Mouse (Mus musculus): ENCODE data around the gene Cacna1a. TPM values are rescaled to one million over a fixed set of nuclear protein-coding genes. Genes with fewer than 3 reads are reported as not detected.

Gene Cacna1a
- polyA plus RNA-seq, 1 experiment: 140 TPM

- Histone ChIP-seq H3K4me1 (ENCODE audit: control insufficient read depth, insufficient read depth, low read length) (peaks cover 2% of the 10 kb centered on the region; the same call in 1 of the 2 replicates), H3K4me3 (ENCODE audit: insufficient read depth, low read length) (no peak overlapping the region), H3K27ac (ENCODE audit: insufficient read depth, low read length) (0 out of 2 replicates have a peak overlapping the region, but pooled peaks have one; percentile 3)
- TF ChIP-seq POLR2A (IDR thresholded peaks at IDR 0.05; ENCODE audit: extremely low read depth, insufficient read depth, low read length) (no peak), CTCF (IDR thresholded peaks at IDR 0.05; ENCODE audit: extremely low read depth, insufficient read depth, low read length) (no peak)
Measured at GRCm38 (mm10) chr8:84634849-84635304, 246.6 kb downstream of the Cacna1a start.

GRCm38 (mm10) chr8:84635397-84636050, 247.3 kb downstream of the Cacna1a start:
- Histone ChIP-seq H3K27ac (ENCODE audit: insufficient read depth, low read length) (peak overlapping the region; percentile 3; the same call in 1 of the 2 replicates), H3K4me3 (ENCODE audit: insufficient read depth, low read length) (no peak overlapping the region), H3K4me1 (ENCODE audit: control insufficient read depth, insufficient read depth, low read length) (peaks cover 2% of the 10 kb centered on the region)
- TF ChIP-seq CTCF (IDR thresholded peaks at IDR 0.05; ENCODE audit: extremely low read depth, insufficient read depth, low read length): no peak

- H3K4me1 ChIP-seq (ENCODE audit: control insufficient read depth, insufficient read depth, low read length): peaks cover 2% of the 10 kb centered on the region
- no peak overlapping the region for H3K27ac ChIP-seq (ENCODE audit: insufficient read depth, low read length)
- H3K4me3 ChIP-seq (ENCODE audit: insufficient read depth, low read length): no peak overlapping the region
- TF ChIP-seq CTCF (IDR thresholded peaks at IDR 0.05; ENCODE audit: extremely low read depth, insufficient read depth, low read length) (no peak), POLR2A (IDR thresholded peaks at IDR 0.05; ENCODE audit: extremely low read depth, insufficient read depth, low read length) (no peak)
Measured at GRCm38 (mm10) chr8:84636051-84636691, 247.9 kb downstream of the Cacna1a start.

- H3K27ac ChIP-seq (ENCODE audit: insufficient read depth, low read length): no peak overlapping the region
- H3K4me3 ChIP-seq (ENCODE audit: insufficient read depth, low read length): peak overlapping the region; percentile 69; the same call in 1 of the 2 replicates
- TF ChIP-seq POLR2A (IDR thresholded peaks at IDR 0.05; ENCODE audit: extremely low read depth, insufficient read depth, low read length): no peak
- no peak for TF ChIP-seq CTCF (IDR thresholded peaks at IDR 0.05; ENCODE audit: extremely low read depth, insufficient read depth, low read length)
Measured at GRCm38 (mm10) chr8:84637946-84638554, 249.8 kb downstream of the Cacna1a start.

GRCm38 (mm10) chr8:84638555-84639161, 250.4 kb downstream of the Cacna1a start:
- Histone ChIP-seq H3K4me3 (ENCODE audit: insufficient read depth, low read length) (peak overlapping the region; percentile 69), H3K4me1 (ENCODE audit: control insufficient read depth, insufficient read depth, low read length) (peaks cover 2% of the 10 kb centered on the region), H3K27ac (ENCODE audit: insufficient read depth, low read length) (no peak overlapping the region)
- TF ChIP-seq CTCF (IDR thresholded peaks at IDR 0.05; ENCODE audit: extremely low read depth, insufficient read depth, low read length): no peak
- no peak for TF ChIP-seq POLR2A (IDR thresholded peaks at IDR 0.05; ENCODE audit: extremely low read depth, insufficient read depth, low read length)

More at GRCm38 (mm10) chr8:84637946-84638554, 249.8 kb downstream of the Cacna1a start:
- peaks cover 2% of the 10 kb centered on the region for H3K4me1 ChIP-seq (ENCODE audit: control insufficient read depth, insufficient read depth, low read length)

- H3K4me3 ChIP-seq (ENCODE audit: insufficient read depth, low read length): peak overlapping the region; percentile 69
- TF ChIP-seq POLR2A (IDR thresholded peaks at IDR 0.05; ENCODE audit: extremely low read depth, insufficient read depth, low read length): peak; percentile 11; the same call in 1 of the 2 replicates
- TF ChIP-seq CTCF (IDR thresholded peaks at IDR 0.05; ENCODE audit: extremely low read depth, insufficient read depth, low read length): no peak; the same call in 1 of the 2 replicates
- peak overlapping the region; percentile 69; the same call in 1 of the 2 replicates for H3K27ac ChIP-seq (ENCODE audit: insufficient read depth, low read length)
- H3K4me1 ChIP-seq (ENCODE audit: control insufficient read depth, insufficient read depth, low read length): peaks cover 2% of the 10 kb centered on the region
Measured at GRCm38 (mm10) chr8:84639162-84640009, 251.1 kb downstream of the Cacna1a start.

GRCm38 (mm10) chr8:84640010-84640588, 251.9 kb downstream of the Cacna1a start:
- no peak overlapping the region for H3K27ac ChIP-seq (ENCODE audit: insufficient read depth, low read length)
- H3K4me3 ChIP-seq (ENCODE audit: insufficient read depth, low read length): peak overlapping the region; percentile 69
- H3K4me1 ChIP-seq (ENCODE audit: control insufficient read depth, insufficient read depth, low read length): no peaks in the 10 kb centered on the region; the same call in 1 of the 2 replicates
- TF ChIP-seq POLR2A (IDR thresholded peaks at IDR 0.05; ENCODE audit: extremely low read depth, insufficient read depth, low read length) (no peak), CTCF (IDR thresholded peaks at IDR 0.05; ENCODE audit: extremely low read depth, insufficient read depth, low read length) (no peak)

GRCm38 (mm10) chr8:84640617-84641294, 252.5 kb downstream of the Cacna1a start:
- no peak overlapping the region for H3K4me3 ChIP-seq (ENCODE audit: insufficient read depth, low read length)
- no peak overlapping the region for H3K27ac ChIP-seq (ENCODE audit: insufficient read depth, low read length)
- H3K4me1 ChIP-seq (ENCODE audit: control insufficient read depth, insufficient read depth, low read length): no peaks in the 10 kb centered on the region; the same call in 1 of the 2 replicates
- TF ChIP-seq POLR2A (IDR thresholded peaks at IDR 0.05; ENCODE audit: extremely low read depth, insufficient read depth, low read length) (no peak), CTCF (IDR thresholded peaks at IDR 0.05; ENCODE audit: extremely low read depth, insufficient read depth, low read length) (no peak)

Measured in cortical plate, adult 2 months (tissue).